Mouse (Mus musculus) small intestine, adult 10 weeks (tissue): Measurements from ENCODE around the gene Vtcn1. TPM values are rescaled to one million over a fixed set of nuclear protein-coding genes. Genes with fewer than 3 reads are reported as not detected.

Source experiments
- polyA plus RNA-seq: library from polyadenylated mRNA; stranded (reverse); fragments of 350-450 nt; fragmentation: Illumina TruSeq; extraction: RNeasy Lipid Tissue Mini Kit (QIAGEN cat#74804); gene quantifications from one replicate; pipeline ENCODE4 v1.2.3, GENCODE M21; 2014; ENCODE audit warnings: low replicate concordance

Vtcn1 gene
- not detected for polyA plus RNA-seq

DNA sequence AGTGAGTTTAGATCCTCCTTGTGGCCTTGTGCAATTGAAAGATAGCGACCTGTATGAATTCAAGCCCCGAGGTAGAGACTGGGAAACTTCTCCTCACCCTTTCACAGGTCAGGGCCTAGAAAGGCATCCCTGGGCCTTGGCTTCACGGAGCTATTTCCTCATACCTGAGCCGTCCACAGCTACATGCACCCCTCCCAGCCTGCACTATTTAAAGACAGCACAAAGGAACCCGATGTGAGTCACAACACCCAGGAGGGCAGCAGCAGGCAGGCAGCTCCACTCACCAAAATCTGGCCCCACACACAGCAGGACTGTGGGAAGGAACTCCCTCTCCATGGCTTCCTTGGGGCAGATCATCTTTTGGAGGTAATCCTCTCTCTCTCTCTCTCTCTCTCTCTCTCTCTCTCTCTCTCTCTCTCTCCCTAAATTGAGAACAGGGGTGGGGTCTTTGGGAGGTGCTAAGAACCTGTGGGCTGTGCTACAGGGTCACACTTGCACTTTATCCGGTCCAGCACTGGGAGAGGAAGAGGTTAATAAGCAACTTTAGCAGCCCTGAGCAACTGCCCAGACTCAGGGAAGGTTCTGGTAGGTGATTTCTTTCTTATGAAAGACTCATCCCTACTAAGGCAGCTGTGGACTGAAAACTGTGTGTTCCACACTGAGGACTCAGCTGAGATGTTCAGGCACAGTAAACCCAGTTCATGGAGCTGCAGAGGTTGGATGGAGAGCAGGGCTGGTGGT lies at the start of gene Vtcn1:
Vtcn1 (plus strand) TSS at position 235 of the 741 bp plus-strand sequence.

DNA sequence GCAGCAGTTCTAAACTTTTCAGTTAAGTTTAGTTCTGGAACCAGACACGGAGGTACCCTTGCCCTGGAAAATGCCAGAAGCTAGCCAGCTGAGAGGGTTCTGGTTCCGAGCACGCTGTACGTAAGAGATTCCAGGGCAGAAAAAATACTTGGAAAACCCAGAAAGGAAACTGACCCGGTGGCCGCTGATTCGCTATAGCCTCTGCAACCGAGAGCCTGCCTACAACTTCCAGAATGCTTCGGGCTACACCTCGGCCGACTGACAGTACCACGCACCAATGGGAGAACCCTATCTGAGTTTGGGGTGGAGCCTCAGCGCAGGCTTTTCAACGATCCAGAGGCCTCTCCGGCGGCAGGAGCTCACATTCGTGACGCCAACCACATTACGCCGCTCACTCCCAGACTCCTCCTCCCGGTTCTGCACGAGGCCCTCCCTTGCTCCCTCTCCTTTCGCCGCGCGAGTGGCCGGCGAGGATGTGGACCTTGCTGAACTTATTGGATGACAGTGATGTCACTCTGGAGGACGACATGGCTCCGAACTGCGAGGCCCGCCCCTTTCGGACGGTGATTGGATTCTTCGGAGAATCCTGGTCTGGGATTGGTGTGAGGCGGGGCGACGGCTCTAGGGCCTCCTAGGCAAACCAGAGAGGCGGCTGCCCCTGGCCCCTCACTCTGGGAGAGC lies 96.7 kb downstream of the Vtcn1 start, which contains the start of gene Trim45:
Trim45 (plus strand) TSS at position 378 of the 681 bp plus-strand sequence.

Other genes starting within 250 kb of the Vtcn1 start
- gene Man1a2, start 140.0 kb upstream of the Vtcn1 start, polyA plus RNA-seq: 77.0 TPM
- gene Trim45, start 96.7 kb downstream of the Vtcn1 start, polyA plus RNA-seq: not detected
- 2.5 TPM for gene Ttf2, start 144.2 kb downstream of the Vtcn1 start, polyA plus RNA-seq
- 1.3 TPM for gene Cd101, start 204.1 kb downstream of the Vtcn1 start, polyA plus RNA-seq